Mouse (Mus musculus) frontal cortex, postnatal 25 days (tissue): ENCODE results near the gene Cnih4.
A peak's percentile ranks its signal among the peaks of the same experiment; 100 is the strongest.

ENCODE experiments used
- DNase-seq, 2 experiments: peaks; one replicate each; pipeline ENCODE4 v3.0.0; 2022; ENCODE audit warnings: low spot score in 2 of 2

Cnih4 gene

DNA sequence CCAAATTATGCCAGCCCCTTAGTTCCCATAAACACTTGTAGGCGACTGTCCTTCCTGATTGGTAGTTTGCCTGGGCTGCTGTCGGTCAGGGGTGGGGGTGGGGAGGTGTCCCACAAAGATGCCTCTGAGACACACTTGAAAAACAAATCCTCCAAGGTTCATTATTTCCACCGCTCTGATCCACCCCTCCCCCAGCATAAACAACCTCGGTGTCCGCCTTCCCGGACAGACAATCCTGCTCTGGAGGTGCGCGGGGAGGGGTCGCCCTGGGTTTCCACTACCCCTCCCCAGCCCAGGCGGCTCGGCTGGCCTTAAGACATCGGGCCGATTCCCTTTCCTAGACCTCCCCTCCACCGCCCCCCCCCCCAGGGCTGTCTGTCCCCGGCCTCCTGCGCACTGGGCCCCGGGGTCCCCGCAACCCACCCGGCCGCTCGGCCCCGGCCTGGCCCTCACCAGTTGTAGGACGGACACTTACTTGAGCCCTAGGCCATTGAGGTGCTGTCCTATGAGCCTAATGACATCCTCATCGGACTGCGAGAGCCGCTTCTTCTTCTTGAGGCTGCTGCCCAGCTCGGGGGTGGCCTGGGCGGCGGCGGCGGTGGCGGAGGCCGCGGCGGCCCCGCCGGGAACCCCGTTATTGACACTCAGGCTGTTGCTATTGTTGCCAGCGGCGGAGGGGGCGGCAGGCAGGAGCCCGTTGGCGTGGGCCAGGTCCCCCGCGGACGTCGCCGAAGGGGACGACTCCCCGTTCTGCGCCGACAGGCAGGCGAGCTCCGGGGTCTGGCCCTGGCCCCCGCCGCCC is 66.3 kb downstream of the Cnih4 start:
- DNase-seq: peak in 1 of 2 experiments; percentile 13

DNA sequence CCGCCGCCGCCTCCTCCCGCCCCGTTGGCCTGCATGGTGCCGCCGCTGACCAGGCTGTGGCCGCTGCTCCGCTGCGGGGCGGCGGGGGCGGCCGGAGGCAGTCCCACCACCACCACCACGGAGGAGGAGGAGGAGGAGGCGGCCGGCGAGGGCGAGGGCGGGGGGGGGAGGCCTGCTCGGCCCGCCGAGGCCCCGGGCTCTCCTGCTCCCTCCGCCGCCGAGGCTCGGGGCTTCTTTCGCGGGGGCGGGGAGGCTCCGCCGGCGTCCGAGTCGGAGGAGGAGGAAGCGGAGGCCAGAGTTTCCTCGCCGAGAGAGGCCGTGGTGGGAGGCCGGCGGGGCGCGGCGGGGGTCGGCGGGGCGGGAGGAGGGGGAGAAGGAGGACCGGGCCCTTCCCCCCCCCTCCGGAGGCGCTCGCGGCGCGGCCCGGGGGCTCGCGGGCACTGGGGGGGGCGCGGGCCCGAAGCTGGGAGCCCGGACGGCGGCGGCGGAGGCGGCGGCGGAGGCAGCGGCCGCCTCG is 67.0 kb downstream of the Cnih4 start:
- DNase-seq: no peak

DNA sequence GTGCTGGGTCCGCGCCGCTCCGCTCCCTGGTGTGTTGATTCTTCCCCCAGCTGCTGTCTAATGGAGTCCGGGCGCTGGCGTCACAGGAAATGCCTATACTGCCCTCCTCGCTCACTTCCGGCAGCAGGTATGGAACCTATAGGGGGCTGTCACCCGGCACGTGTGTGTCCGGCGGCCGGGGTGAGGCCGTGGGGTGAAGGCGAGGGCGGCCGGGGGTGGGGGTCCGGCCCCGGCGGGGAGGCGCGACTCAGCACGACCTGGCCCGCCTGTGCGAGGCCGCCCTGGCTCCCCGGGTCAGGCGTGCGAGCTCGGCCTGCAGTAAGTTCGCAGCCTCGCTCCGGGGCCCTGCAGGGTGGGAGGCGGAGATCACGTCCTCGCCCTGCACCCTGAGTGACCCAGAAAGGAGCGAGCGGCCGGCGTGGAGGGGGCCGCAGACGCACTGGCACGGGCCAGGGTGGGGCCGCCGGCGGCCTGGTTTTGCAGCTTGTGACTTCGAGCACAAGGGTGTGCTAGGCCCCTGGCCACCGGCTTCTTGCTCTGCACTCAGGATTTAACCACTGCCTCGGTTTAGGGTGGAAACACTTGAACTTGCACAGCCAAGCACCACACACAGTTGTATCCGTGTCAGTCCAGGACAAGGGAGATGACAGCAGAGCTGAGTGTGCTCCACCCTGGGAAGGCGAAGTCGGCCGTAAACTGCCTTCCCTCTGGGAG is 67.6 kb downstream of the Cnih4 start, which contains the start of gene Wdr26:
Gene Wdr26 (minus strand): TSS at position 82 of the 714 bp plus-strand sequence.
- DNase-seq: peak; percentile 55 to 71

DNA sequence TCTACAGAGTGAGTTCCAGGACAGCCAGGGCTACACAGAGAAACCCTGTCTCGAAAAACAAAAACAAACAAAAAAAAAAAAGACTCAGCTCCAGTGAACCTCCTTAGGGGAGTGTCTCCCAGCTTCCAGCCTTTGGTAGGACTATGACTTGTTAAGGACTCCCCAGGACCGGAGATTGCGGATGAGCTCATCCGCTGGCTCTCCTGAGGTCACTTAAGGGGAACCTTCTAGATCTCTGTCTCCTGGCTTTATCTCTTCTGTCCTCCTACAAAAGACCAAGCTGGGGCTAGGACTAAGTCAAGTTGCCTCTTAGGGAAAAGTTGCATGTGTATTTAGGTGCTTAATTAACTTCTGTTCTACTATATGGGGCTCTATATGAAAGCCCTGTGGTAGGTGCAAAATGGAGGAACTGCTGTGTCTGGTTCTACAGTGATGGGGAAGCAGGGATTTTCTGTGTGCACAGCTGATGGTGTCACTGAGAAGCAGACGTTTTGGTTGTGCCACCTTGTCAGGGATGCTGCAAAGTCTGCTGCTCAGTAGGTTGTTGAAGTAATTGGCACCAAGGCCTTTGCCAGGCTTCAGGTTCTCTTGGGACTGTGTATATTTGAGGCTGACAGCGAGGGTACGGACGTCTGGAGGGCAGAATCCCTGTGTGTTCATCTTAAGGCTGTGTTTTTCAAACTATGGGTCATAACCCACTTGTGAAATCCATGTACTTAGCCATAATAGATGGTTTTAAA is 70.0 kb downstream of the Cnih4 start:
- no peak for DNase-seq

DNA sequence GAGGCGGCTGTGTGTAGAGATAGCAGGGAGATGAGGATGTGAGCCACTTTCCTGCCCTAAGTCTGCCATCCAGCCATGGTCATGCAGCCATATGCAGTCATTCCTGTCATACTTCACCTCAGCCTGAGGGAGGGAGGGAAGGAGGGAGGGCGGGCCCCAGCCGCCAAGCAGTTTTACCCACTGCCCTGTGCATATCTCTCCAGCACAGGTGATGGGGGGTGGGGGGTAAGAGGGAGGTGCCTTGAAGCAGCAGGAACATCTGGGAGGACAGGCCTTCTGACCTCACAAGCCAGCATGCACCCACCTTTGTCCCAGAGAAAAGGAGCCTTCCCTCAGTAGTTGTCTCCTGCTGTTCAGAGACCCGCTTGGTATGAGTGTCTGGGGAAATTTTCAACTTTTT is 71.8 kb downstream of the Cnih4 start:
- DNase-seq: no peak
